In genomic region chr12:49384295-49384875, GRCm38 (mm10) we compare ENCODE assay signal across 8 mouse cellular contexts. TPM values are rescaled to one million over a fixed set of nuclear protein-coding genes. Genes with fewer than 3 reads are reported as not detected.
DNase-seq lines count a peak whose midpoint lies in the region; ATAC-seq and TF ChIP-seq lines count a peak whose summit lies in the region.
"Had no signal": no experiment of that assay in that cellular context is flagged by ENCODE, and none has a peak within 500 bp of the region (broad histone marks: within the 10 kb centered on the region; RNA-seq: fewer than 3 reads in every experiment).

No protein-coding gene starts in this region.

- H3K36me3 ChIP-seq in lung, embryonic 15.5 days: no peaks in the 10 kb centered on the region
- H3K36me3 ChIP-seq in hindbrain, postnatal 0 days (ENCODE audit: insufficient read depth, low read length): no peaks in the 10 kb centered on the region

- peak overlapping the region; percentile 55 for H3K4me2 ChIP-seq in lung, embryonic 15.5 days
- H3K4me2 ChIP-seq in hindbrain, postnatal 0 days (ENCODE audit: low read depth, low read length): no peak overlapping the region

- ATAC-seq in lung, embryonic 15.5 days (ENCODE audit: borderline replicate concordance, extremely low read depth, low FRiP score, low TSS enrichment): no peak
- ATAC-seq in hindbrain, postnatal 0 days: no peak

- peaks cover 80% of the 10 kb centered on the region for H3K27me3 ChIP-seq in lung, embryonic 15.5 days
- peaks cover 68% of the 10 kb centered on the region for H3K27me3 ChIP-seq in hindbrain, postnatal 0 days (ENCODE audit: insufficient read depth, low read length)

- under 1% methylated on average over 53 of the region's 66 CpGs for WGBS in lung, embryonic 15.5 days
- 2% methylated on average over 29 of the region's 66 CpGs for WGBS in hindbrain, postnatal 0 days
- under 1% methylated on average over 59 of the region's 66 CpGs for WGBS in olfactory bulb, adult 2 months

- H3K9me3 ChIP-seq in lung, embryonic 15.5 days: no peaks in the 10 kb centered on the region
- no peaks in the 10 kb centered on the region for H3K9me3 ChIP-seq in hindbrain, postnatal 0 days (ENCODE audit: low read length)

- intact Hi-C loops in left cerebral cortex, postnatal 36 days (cut with DNase I): loop anchor here (5.0 kb wide), 1 partner anchor 563 kb away; no protein-coding TSS in a partner anchor

- no peak overlapping the region for H3K27ac ChIP-seq in lung, embryonic 15.5 days
- H3K27ac ChIP-seq in embryonic fibroblast, embryonic 13.5 days (ENCODE audit: insufficient read depth, low read length): peak overlapping the region; percentile 61
- H3K27ac ChIP-seq in hindbrain, postnatal 0 days: no peak overlapping the region
- H3K27ac ChIP-seq in olfactory bulb, adult 2 months (ENCODE audit: insufficient read depth, low read depth, low read length): peak overlapping the region; percentile 90

- no peak for TF ChIP-seq CTCF in embryonic fibroblast, embryonic 13.5 days (IDR thresholded peaks at IDR 0.05; ENCODE audit: borderline replicate concordance, insufficient read depth, low read length)
- TF ChIP-seq CTCF in hindbrain, postnatal 0 days (IDR thresholded peaks at IDR 0.05; ENCODE audit: low read depth): no peak
- TF ChIP-seq CTCF in olfactory bulb, adult 2 months (IDR thresholded peaks at IDR 0.05; ENCODE audit: insufficient read depth, low read depth, low read length): no peak

- H3K4me3 ChIP-seq in lung, embryonic 15.5 days: peak overlapping the region; percentile 35
- H3K4me3 ChIP-seq in embryonic fibroblast, embryonic 13.5 days (ENCODE audit: insufficient read depth, low read length): peak overlapping the region; percentile 33
- H3K4me3 ChIP-seq in hindbrain, postnatal 0 days (ENCODE audit: low read length): peak overlapping the region; percentile 14; the same call in 1 of the 2 replicates
- H3K4me3 ChIP-seq in olfactory bulb, adult 2 months (ENCODE audit: insufficient read depth, low read depth, low read length): peak overlapping the region; percentile 86

- no peak overlapping the region for H3K9ac ChIP-seq in lung, embryonic 15.5 days
- H3K9ac ChIP-seq in hindbrain, postnatal 0 days (replicated peaks; ENCODE audit: low read length): no peak overlapping the region

- DNase-seq in lung, adult 18-20 months: no peak
- no peak for DNase-seq in hindbrain, postnatal 0 days (ENCODE audit: low spot score)
- no peak for DNase-seq in frontal cortex, postnatal 14 days (ENCODE audit: low spot score in 2 of 2)
- no peak for DNase-seq in left cerebral cortex, postnatal 36 days (ENCODE audit: low spot score in 2 of 2)

- no peak for TF ChIP-seq POLR2A in embryonic fibroblast, embryonic 13.5 days (IDR thresholded peaks at IDR 0.05; ENCODE audit: low read depth, low read length)
- TF ChIP-seq POLR2A in olfactory bulb, adult 2 months (IDR thresholded peaks at IDR 0.05; ENCODE audit: insufficient read depth, low read depth, low read length): no peak; the same call in 1 of the 2 replicates

- H3K4me1 ChIP-seq in lung, embryonic 15.5 days: peaks cover 11% of the 10 kb centered on the region
- H3K4me1 ChIP-seq in embryonic fibroblast, embryonic 13.5 days (ENCODE audit: control insufficient read depth, insufficient read depth, low read length): no peaks in the 10 kb centered on the region
- H3K4me1 ChIP-seq in hindbrain, postnatal 0 days (ENCODE audit: insufficient read depth, low read length): no peaks in the 10 kb centered on the region
- H3K4me1 ChIP-seq in olfactory bulb, adult 2 months (ENCODE audit: control insufficient read depth, insufficient read depth, low read length): no peaks in the 10 kb centered on the region; the same call in 1 of the 2 replicates

RNA-seq across cellular contexts. Expression of gene Gm43517, which starts 0.6 kb away (rescaled TPM):
- polyA plus RNA-seq in lung, embryonic 15.5 days (2015; fragmentation: Nextera tagmentation; extraction: Ambion mirVana): not detected in 2 replicates
- 0.16 and 0.27 TPM in 2 replicates for polyA plus RNA-seq in embryonic fibroblast, embryonic 13.5 days (2011; ENCODE audit: insufficient read length, low read depth, missing spikeins)
- 0.04 TPM in 1 of 2 replicates, not detected in the other for total RNA-seq in hindbrain, postnatal 0 days (2014; rRNA removed)
- polyA plus RNA-seq in hindbrain, postnatal 0 days (2015; fragmentation: Nextera tagmentation; extraction: Ambion mirVana): not detected in 2 replicates
- polyA plus RNA-seq in olfactory bulb, adult 2 months (2012; ENCODE audit: insufficient read depth, insufficient read length, low replicate concordance, missing spikeins): not detected in 2 replicates
- 10 to 100 TPM in 1 of 2 experiments, 1 to 10 TPM in 1; 4.7 to 11.3 TPM for total RNA-seq in left cerebral cortex, postnatal 36 days (2021)
- polyA plus RNA-seq: liver, embryonic 16.5 days had no signal

RNA-seq across cellular contexts. Expression of gene Foxg1, which starts 1.9 kb away (rescaled TPM):
- 0.14 and 0.26 TPM in 2 replicates for polyA plus RNA-seq in lung, embryonic 15.5 days (2015; fragmentation: Nextera tagmentation; extraction: Ambion mirVana)
- polyA plus RNA-seq in embryonic fibroblast, embryonic 13.5 days (2011; ENCODE audit: insufficient read length, low read depth, missing spikeins): 3.7 and 13.9 TPM in 2 replicates
- total RNA-seq in hindbrain, postnatal 0 days (2014; rRNA removed): 0.16 and 2.3 TPM in 2 replicates
- polyA plus RNA-seq in hindbrain, postnatal 0 days (2015; fragmentation: Nextera tagmentation; extraction: Ambion mirVana): not detected in 2 replicates
- polyA plus RNA-seq in olfactory bulb, adult 2 months (2012; ENCODE audit: insufficient read depth, insufficient read length, low replicate concordance, missing spikeins): 104 TPM in 1 of 2 replicates, not detected in the other
- 100 to 1,000 TPM; 110 to 120 TPM for total RNA-seq in left cerebral cortex, postnatal 36 days (2021)
- polyA plus RNA-seq: liver, embryonic 16.5 days had no signal

Comparison
In these comparisons a context has a peak if more than half of its experiments do, and no peak if none do; other contexts are left out.
1. H3K27ac ChIP-seq: peak in embryonic fibroblast, embryonic 13.5 days (single experiment) and olfactory bulb, adult 2 months (single experiment); none in lung, embryonic 15.5 days (single experiment) and hindbrain, postnatal 0 days (single experiment).
2. H3K4me3 ChIP-seq: peak in every context shown above with its lines; median percentile 86 in olfactory bulb, adult 2 months; 35 in lung, embryonic 15.5 days; 33 in embryonic fibroblast, embryonic 13.5 days; 14 in hindbrain, postnatal 0 days.